Mouse (Mus musculus) kidney, adult 2 months (tissue): ENCODE measurements around the gene Gsto2. TPM values are rescaled to one million over a fixed set of nuclear protein-coding genes. Genes with fewer than 3 reads are reported as not detected.

Experiments used
- DNase-seq: peaks from one replicate; pipeline ENCODE4 v3.0.0; 2021
- H3K27ac ChIP-seq: fragments of 200-500 bp; 2 replicates; pipeline ENCODE4 v1.5.1; 2012; ENCODE audit warnings: low read depth, low read length, control low read depth, inconsistent platforms; ENCODE audit not compliant: insufficient read depth
- H3K27me3 ChIP-seq: fragments of 200-500 bp; replicated peaks from 2 replicates; pipeline ENCODE4 v1.6.1; 2012; ENCODE audit warnings: mild to moderate bottlenecking, moderate library complexity, low read length, inconsistent platforms; ENCODE audit not compliant: control insufficient read depth, insufficient read depth
- H3K36me3 ChIP-seq: fragments of 200-500 bp; 2 replicates; pipeline ENCODE4 v1.6.1; 2012; ENCODE audit warnings: mild to moderate bottlenecking, moderate library complexity, low read length, inconsistent platforms; ENCODE audit not compliant: control insufficient read depth, insufficient read depth
- H3K4me1 ChIP-seq: fragments of 200-500 bp; 2 replicates; pipeline ENCODE4 v1.6.1; 2011; ENCODE audit warnings: low read length; ENCODE audit not compliant: control insufficient read depth, insufficient read depth
- H3K4me3 ChIP-seq: fragments of 200-500 bp; 2 replicates; pipeline ENCODE4 v1.5.1; 2011; ENCODE audit warnings: mild to moderate bottlenecking, low read depth, low read length, control low read depth; ENCODE audit not compliant: insufficient read depth
- CTCF ChIP-seq: fragments of 200-500 bp; conservative IDR thresholded peaks from 2 replicates; pipeline ENCODE4 v1.5.1; 2011; ENCODE audit warnings: low read depth, mild to moderate bottlenecking, control low read depth, low read length, moderate library complexity, mixed read lengths; ENCODE audit not compliant: insufficient read depth, insufficient read length
- POLR2A ChIP-seq: fragments of 200-500 bp; IDR thresholded peaks from one replicate; pipeline ENCODE4 v1.6.1; 2011; ENCODE audit warnings: low read depth, low read length, control low read depth
- WGBS: fragments of 180-500 bp; shearing (Covaris S2); methylation state at CpG from one replicate; pipeline ENCODE4 v1.1.7; 2018; 5-methylcytosine and 5-hydroxymethylcytosine counted together
- polyA plus RNA-seq: library from polyadenylated mRNA; depleted of rRNA; stranded (reverse); fragments of >200 nt; gene quantifications from 2 replicates; pipeline ENCODE4 v1.2.3, GENCODE M21; 2012

Gsto2 gene
- polyA plus RNA-seq, 1 experiment, result 2.7 TPM

DNA sequence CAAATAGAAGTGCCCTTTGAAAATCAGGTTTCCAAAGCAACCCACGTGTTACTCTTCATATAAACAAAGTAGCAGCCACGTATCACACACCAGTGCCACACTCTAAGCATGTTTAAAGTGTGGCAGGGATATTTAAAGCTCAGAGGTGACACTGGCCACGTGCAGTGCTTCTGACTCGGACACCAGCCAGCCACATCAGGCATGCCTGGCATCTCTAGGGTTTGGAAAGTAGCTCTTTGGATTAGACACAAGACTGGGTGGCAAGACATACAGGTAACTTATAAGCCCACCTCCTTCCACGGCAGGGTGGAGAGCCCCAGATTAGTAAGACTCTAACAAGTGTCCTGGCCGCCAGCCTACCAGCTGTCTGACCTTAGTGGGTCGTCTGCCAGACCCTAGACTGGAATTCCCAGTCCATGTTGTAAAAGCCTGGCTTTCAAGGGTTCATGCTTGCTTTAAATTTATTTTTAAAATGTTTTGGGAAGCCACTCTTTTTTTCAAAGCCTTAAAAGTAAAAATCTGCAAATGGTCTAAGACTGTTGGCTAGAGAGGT lies 19.9 kb downstream of the Gsto2 start:
- 51% methylated on average over 7 of the region's 7 CpGs for WGBS
- peaks cover 8% of the 10 kb centered on the region for H3K4me1 ChIP-seq
- DNase-seq, result no peak
- peak overlapping the region; percentile 15; the same call in 1 of the 2 replicates for H3K27ac ChIP-seq
- TF ChIP-seq POLR2A, result no peak
- TF ChIP-seq CTCF, result no peak
- no peak overlapping the region for H3K4me3 ChIP-seq
- no peaks in the 10 kb centered on the region for H3K36me3 ChIP-seq
- no peaks in the 10 kb centered on the region for H3K27me3 ChIP-seq

DNA sequence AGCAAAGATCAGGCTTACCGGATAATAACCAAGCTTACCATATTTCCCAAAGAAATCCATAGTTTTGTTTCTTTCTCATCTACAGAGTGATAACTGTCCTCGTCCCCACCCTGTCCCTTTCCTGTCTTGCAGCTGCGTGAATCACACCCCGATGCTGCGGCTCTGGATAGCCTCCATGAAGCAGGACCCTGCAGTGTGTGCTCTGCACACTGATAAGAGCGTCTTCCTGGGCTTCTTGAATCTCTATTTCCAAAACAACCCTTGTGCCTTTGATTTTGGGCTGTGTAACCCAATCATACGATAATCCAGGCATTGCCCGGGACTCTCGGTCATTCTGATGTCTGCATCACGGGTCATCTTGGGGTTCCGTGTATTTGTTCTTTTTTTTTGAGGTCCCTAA lies 20.6 kb downstream of the Gsto2 start:
- H3K27ac ChIP-seq, result peak overlapping the region; percentile 15
- DNase-seq, result no peak
- H3K36me3 ChIP-seq, result no peaks in the 10 kb centered on the region
- no peak for TF ChIP-seq CTCF
- TF ChIP-seq POLR2A, result no peak
- WGBS, result 67% methylated on average over 11 of the region's 11 CpGs
- H3K4me3 ChIP-seq, result no peak overlapping the region
- H3K27me3 ChIP-seq, result no peaks in the 10 kb centered on the region
- peaks cover 9% of the 10 kb centered on the region for H3K4me1 ChIP-seq

DNA sequence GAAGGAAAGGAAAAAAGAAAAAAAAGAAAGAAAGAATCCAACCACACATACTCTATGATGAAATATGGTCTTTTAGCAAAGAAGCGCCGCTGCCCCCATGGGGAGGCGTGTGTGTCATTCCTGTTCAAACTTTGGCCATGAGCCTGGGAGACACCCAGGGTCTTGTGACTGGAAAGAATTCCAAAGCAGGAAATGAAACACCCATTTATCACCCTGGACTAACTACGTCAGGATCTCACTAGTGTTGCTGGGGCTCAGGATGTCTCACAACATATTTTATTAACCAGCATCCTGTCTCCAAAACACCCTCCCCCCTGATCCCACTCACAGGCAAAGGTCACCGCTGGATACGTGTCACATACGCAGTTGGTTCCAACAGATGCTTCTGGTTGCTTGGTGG lies 21.3 kb downstream of the Gsto2 start:
- peak overlapping the region; percentile 81 for H3K27ac ChIP-seq
- DNase-seq, result peak; percentile 94
- 44% methylated on average over 7 of the region's 7 CpGs for WGBS
- H3K4me1 ChIP-seq, result peaks cover 9% of the 10 kb centered on the region
- no peak for TF ChIP-seq POLR2A
- TF ChIP-seq CTCF, result no peak
- H3K27me3 ChIP-seq, result no peaks in the 10 kb centered on the region
- no peak overlapping the region for H3K4me3 ChIP-seq
- H3K36me3 ChIP-seq, result no peaks in the 10 kb centered on the region

DNA sequence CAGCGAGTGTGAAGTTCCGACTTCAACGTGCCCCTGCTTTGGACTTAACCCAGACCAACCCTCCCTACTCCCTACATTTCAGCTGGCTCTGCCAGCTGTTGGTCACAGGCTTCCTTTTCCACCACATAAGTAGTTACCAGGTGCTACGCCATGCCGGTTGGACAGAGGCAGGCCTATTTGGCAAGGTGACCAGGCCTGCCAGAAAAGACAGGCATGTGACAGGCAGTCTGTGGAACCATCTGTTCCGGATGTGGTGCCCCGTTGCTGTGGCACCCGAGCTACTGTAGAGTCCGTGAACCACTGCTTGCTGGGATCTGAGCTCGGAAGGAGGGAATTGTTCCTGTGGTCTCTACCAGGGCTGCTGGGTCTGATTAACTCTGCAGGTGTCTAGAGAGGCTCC lies 22.1 kb downstream of the Gsto2 start:
- H3K27me3 ChIP-seq, result no peaks in the 10 kb centered on the region
- H3K4me1 ChIP-seq, result peaks cover 9% of the 10 kb centered on the region
- no peaks in the 10 kb centered on the region for H3K36me3 ChIP-seq
- DNase-seq, result no peak
- no peak overlapping the region for H3K4me3 ChIP-seq
- H3K27ac ChIP-seq, result peak overlapping the region; percentile 81
- WGBS, result 67% methylated on average over 10 of the region's 10 CpGs
- no peak for TF ChIP-seq POLR2A
- TF ChIP-seq CTCF, result no peak

DNA sequence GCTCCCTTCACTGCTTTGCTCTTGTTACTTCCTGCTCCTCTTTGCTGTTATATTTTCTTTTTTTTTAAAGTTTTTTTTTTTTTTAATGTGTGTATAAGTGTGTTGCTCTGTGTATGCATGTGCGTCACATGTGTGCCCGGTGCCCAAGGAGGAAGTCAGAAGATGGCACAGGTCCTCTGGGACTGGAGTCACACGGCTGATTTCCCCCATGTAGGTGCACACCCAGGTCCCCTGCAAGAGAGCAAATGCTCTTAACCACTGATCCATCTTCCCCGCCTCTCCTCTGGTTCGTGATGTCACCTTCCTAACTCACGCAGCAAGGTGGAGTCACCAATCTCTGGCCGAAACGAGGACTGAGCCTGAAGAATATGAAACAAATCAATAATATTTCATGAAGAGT lies 22.7 kb downstream of the Gsto2 start:
- Histone ChIP-seq H3K27me3 (no peaks in the 10 kb centered on the region), H3K4me1 (peaks cover 9% of the 10 kb centered on the region), H3K27ac (no peak overlapping the region), H3K4me3 (no peak overlapping the region), H3K36me3 (no peaks in the 10 kb centered on the region)
- DNase-seq, result no peak
- 92% methylated on average over 8 of the region's 8 CpGs for WGBS
- TF ChIP-seq POLR2A (no peak), CTCF (no peak)

DNA sequence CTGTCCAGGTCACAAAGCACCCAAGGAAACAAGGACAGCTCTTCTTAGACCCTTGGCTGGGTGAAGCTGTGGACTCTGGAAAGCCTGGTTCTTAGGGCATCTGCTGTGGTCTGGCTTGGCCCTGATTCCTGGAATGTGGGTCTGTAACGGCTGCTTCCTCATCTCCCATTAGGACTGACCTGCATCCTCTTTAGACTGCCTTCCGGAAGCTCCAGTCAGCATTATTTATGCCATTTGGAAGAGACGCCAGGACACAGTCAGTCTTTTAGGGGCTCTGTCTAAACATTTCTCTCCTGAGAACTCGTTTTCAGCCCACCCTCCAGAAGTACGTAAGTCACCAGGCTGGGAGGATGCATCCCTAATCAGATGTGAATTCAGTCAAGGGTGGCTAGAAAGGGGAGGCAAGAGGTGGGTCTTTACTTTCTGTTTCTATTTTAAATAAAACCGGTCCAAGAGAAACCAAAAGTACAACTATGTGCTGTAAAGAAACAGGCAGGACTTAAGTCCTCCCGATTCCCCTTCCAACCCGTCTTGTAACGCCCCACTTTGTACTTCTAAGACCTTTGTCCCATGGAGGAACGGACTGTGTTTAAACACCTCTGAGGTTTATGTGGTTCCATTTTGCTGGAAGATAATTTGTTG lies 25.3 kb downstream of the Gsto2 start:
- DNase-seq, result peak; percentile 87
- WGBS, result 22% methylated on average over 10 of the region's 10 CpGs
- Histone ChIP-seq H3K4me3 (0 out of 2 replicates have a peak overlapping the region, but pooled peaks have one; percentile 10), H3K36me3 (no peaks in the 10 kb centered on the region), H3K27ac (peak overlapping the region; percentile 92), H3K27me3 (no peaks in the 10 kb centered on the region), H3K4me1 (peaks cover 9% of the 10 kb centered on the region)
- TF ChIP-seq POLR2A (no peak), CTCF (no peak)

DNA sequence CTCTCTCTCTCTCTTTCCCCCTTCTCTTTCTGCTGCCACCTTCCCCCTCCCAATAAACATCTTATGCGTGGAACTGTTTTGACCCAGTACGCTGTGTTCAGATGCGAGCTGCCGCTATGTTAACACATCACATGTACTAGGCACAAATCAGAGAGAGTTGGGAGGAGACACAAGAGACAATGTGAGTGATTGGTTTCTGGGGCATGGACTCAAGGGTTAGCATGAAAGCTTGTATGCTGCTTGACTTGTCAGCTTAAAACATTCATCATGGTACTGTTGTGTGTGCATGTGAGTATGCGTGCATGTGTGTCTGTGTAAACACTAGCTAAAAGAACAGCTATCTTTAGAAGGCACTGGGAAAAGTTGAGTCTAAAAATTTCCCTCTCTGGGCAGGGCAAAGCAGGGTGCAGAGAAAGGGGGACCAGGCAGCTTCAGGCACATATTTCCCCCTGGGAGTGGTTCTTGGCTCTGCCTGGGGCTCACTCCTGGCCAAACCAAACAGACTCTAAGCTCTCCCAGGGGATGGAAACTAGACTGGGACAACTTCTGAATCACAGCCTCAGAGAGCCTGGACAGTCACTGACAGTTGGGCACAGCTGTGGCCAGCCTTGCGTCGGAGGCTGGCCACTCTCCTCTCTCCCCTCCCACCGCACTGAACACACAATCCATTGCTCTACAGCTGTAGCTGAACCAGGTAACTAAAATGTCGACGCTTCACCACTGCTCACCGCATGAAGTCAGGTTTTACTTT lies 26.4 kb downstream of the Gsto2 start:
- DNase-seq, result peak; percentile 79

More for the DNA sequence above, 26.4 kb downstream of the Gsto2 start:
- peak overlapping the region; percentile 92 for H3K27ac ChIP-seq
- peaks cover 9% of the 10 kb centered on the region for H3K4me1 ChIP-seq
- no peaks in the 10 kb centered on the region for H3K27me3 ChIP-seq
- WGBS, result 57% methylated on average over 11 of the region's 11 CpGs
- H3K4me3 ChIP-seq, result no peak overlapping the region
- TF ChIP-seq POLR2A, result no peak
- TF ChIP-seq CTCF, result no peak
- H3K36me3 ChIP-seq, result no peaks in the 10 kb centered on the region
